Mouse (Mus musculus) heart, embryonic 14.5 days (tissue): Measurements from ENCODE around the gene Olfr66. TPM values are rescaled to one million over a fixed set of nuclear protein-coding genes. Genes with fewer than 3 reads are reported as not detected.

ENCODE experiments used
- ATAC-seq: fragments of 200-750 bp; cut with Nextera tagmentation; 2 replicates; pipeline ENCODE4 v1.8.0; 2017; ENCODE audit warnings: low read depth, moderate TSS enrichment; ENCODE audit not compliant: insufficient number of reproducible peaks, insufficient read depth, low FRiP score
- H3K27ac ChIP-seq, 2 experiments: fragments of 200-500 bp in 1 of 2; fragments of 300-500 bp in 1 of 2; sonication (generic) in 1 of 2; replicated peaks in 1 of 2; 2 replicates each; pipeline ENCODE4 v1.5.1; 2012 to 2014; ENCODE audit warnings: low read depth in 2 of 2, low read length in 2 of 2, control low read depth in 1 of 2, mild to moderate bottlenecking in 1 of 2, mixed read lengths in 1 of 2; ENCODE audit not compliant: control insufficient read depth in 1 of 2, insufficient read depth in 1 of 2
- H3K27me3 ChIP-seq: fragments of 300-500 bp; sonication (generic); 2 replicates; pipeline ENCODE4 v1.6.1; 2014; ENCODE audit warnings: mild to moderate bottlenecking, low read length, control low read depth; ENCODE audit not compliant: control insufficient read depth, insufficient read depth
- H3K36me3 ChIP-seq: fragments of 300-500 bp; sonication (generic); 2 replicates; pipeline ENCODE4 v1.6.1; 2014; ENCODE audit warnings: mild to moderate bottlenecking, control low read depth, low read length, mixed read lengths; ENCODE audit not compliant: control insufficient read depth, insufficient read depth
- H3K4me1 ChIP-seq, 2 experiments: fragments of 200-500 bp in 1 of 2; fragments of 300-500 bp in 1 of 2; sonication (generic) in 1 of 2; 2 replicates each; pipeline ENCODE4 v1.6.1; 2012 to 2014; ENCODE audit warnings: low read length in 2 of 2, control low read depth in 1 of 2, mixed read lengths in 1 of 2; ENCODE audit not compliant: control insufficient read depth in 2 of 2, insufficient read depth in 2 of 2
- H3K4me2 ChIP-seq: fragments of 300-500 bp; sonication (generic); 2 replicates; pipeline ENCODE4 v1.6.1; 2014; ENCODE audit warnings: mild to moderate bottlenecking, low read length
- H3K4me3 ChIP-seq, 2 experiments: fragments of 200-500 bp in 1 of 2; fragments of 300-500 bp in 1 of 2; sonication (generic) in 1 of 2; 2 replicates each; pipeline ENCODE4 v1.5.1; 2012 to 2014; ENCODE audit warnings: low read length in 2 of 2, mild to moderate bottlenecking in 2 of 2, control low read depth in 1 of 2, low read depth in 1 of 2, moderate library complexity in 1 of 2; ENCODE audit not compliant: control insufficient read depth in 1 of 2, insufficient read depth in 1 of 2
- H3K9ac ChIP-seq: fragments of 300-500 bp; sonication (generic); 2 replicates; pipeline ENCODE4 v1.6.1; 2014; ENCODE audit warnings: mild to moderate bottlenecking, low read length
- H3K9me3 ChIP-seq: fragments of 300-500 bp; sonication (generic); 2 replicates; pipeline ENCODE4 v1.6.1; 2016; ENCODE audit warnings: low read length, control low read depth; ENCODE audit not compliant: control insufficient read depth
- WGBS: fragments of 180-500 bp; shearing (Covaris S2); extraction: QIAGEN DNeasy Blood & Tissue Kit; methylation state at CpG from one replicate; pipeline ENCODE4 v1.1.7; 2014; 5-methylcytosine and 5-hydroxymethylcytosine counted together
- polyA plus RNA-seq: library from polyadenylated mRNA; unstranded; fragments of >200 nt; fragmentation: Nextera tagmentation; extraction: Ambion mirVana; gene quantifications from 2 replicates; pipeline ENCODE4 v1.2.1, GENCODE M21; 2014

Olfr66 gene
- polyA plus RNA-seq, 1 experiment from 2014 or later = not detected

GRCm38 (mm10) chr7:103877093-103877492 is 9.0 kb downstream of the Olfr66 start:
- no peak overlapping the region for H3K4me3 ChIP-seq
- no peaks in the 10 kb centered on the region for H3K4me1 ChIP-seq
- H3K27ac ChIP-seq = no peak overlapping the region
- H3K9ac ChIP-seq = no peak overlapping the region
- H3K36me3 ChIP-seq = no peaks in the 10 kb centered on the region
- H3K27me3 ChIP-seq = no peaks in the 10 kb centered on the region
- 53% methylated on average over 2 of the region's 2 CpGs for WGBS
- ATAC-seq = no peak
- no peaks in the 10 kb centered on the region for H3K9me3 ChIP-seq
- H3K4me2 ChIP-seq = no peak overlapping the region

GRCm38 (mm10) chr7:103874451-103874850 is 11.6 kb downstream of the Olfr66 start:
- no peak for ATAC-seq
- H3K4me3 ChIP-seq = no peak overlapping the region

GRCm38 (mm10) chr7:103873064-103873463 is 13.0 kb downstream of the Olfr66 start:
- Histone ChIP-seq H3K27me3 (no peaks in the 10 kb centered on the region), H3K4me1 (no peaks in the 10 kb centered on the region), H3K27ac (no peak overlapping the region), H3K4me2 (no peak overlapping the region), H3K9ac (no peak overlapping the region), H3K36me3 (no peaks in the 10 kb centered on the region), H3K4me3 (no peak overlapping the region), H3K9me3 (no peaks in the 10 kb centered on the region)
- ATAC-seq = no peak
- 6% methylated on average over 1 of the region's 1 CpGs for WGBS

More at GRCm38 (mm10) chr7:103874451-103874850, 11.6 kb downstream of the Olfr66 start:
- Histone ChIP-seq H3K9ac (no peak overlapping the region), H3K36me3 (no peaks in the 10 kb centered on the region), H3K9me3 (no peaks in the 10 kb centered on the region), H3K4me2 (no peak overlapping the region), H3K4me1 (no peaks in the 10 kb centered on the region), H3K27me3 (no peaks in the 10 kb centered on the region), H3K27ac (no peak overlapping the region)
- WGBS = 42% methylated on average over 5 of the region's 5 CpGs

- H3K27ac ChIP-seq = no peak overlapping the region; a peak in 1 of 4 replicates
- H3K9ac ChIP-seq = no peak overlapping the region
- H3K4me3 ChIP-seq = no peak overlapping the region
- no peaks in the 10 kb centered on the region for H3K36me3 ChIP-seq
- H3K4me2 ChIP-seq = no peak overlapping the region
- no peak for ATAC-seq
- no peaks in the 10 kb centered on the region for H3K27me3 ChIP-seq
- no peaks in the 10 kb centered on the region for H3K4me1 ChIP-seq
- no peaks in the 10 kb centered on the region for H3K9me3 ChIP-seq
Observed at GRCm38 (mm10) chr7:103870667-103871066, 15.4 kb downstream of the Olfr66 start.

GRCm38 (mm10) chr7:103865716-103866115 is 20.3 kb downstream of the Olfr66 start:
- Histone ChIP-seq H3K4me3 (no peak overlapping the region), H3K36me3 (no peaks in the 10 kb centered on the region), H3K4me1 (no peaks in the 10 kb centered on the region), H3K9me3 (no peaks in the 10 kb centered on the region), H3K9ac (no peak overlapping the region), H3K27ac (no peak overlapping the region), H3K4me2 (no peak overlapping the region), H3K27me3 (no peaks in the 10 kb centered on the region)
- no peak for ATAC-seq

GRCm38 (mm10) chr7:103861531-103861930 is 24.5 kb downstream of the Olfr66 start:
- no peak overlapping the region for H3K27ac ChIP-seq

GRCm38 (mm10) chr7:103860855-103861254 is 25.2 kb downstream of the Olfr66 start:
- 59% methylated on average over 1 of the region's 1 CpGs for WGBS
- Histone ChIP-seq H3K27me3 (no peaks in the 10 kb centered on the region), H3K4me3 (no peak overlapping the region), H3K9me3 (no peaks in the 10 kb centered on the region), H3K9ac (no peak overlapping the region), H3K27ac (no peak overlapping the region), H3K4me2 (no peak overlapping the region), H3K36me3 (no peaks in the 10 kb centered on the region), H3K4me1 (no peaks in the 10 kb centered on the region)
- ATAC-seq = peak; percentile 73

More at GRCm38 (mm10) chr7:103861531-103861930, 24.5 kb downstream of the Olfr66 start:
- 82% methylated on average over 3 of the region's 3 CpGs for WGBS
- no peaks in the 10 kb centered on the region for H3K9me3 ChIP-seq
- H3K4me2 ChIP-seq = no peak overlapping the region
- no peaks in the 10 kb centered on the region for H3K27me3 ChIP-seq
- no peaks in the 10 kb centered on the region for H3K4me1 ChIP-seq
- no peaks in the 10 kb centered on the region for H3K36me3 ChIP-seq
- no peak overlapping the region for H3K9ac ChIP-seq
- ATAC-seq = no peak
- no peak overlapping the region for H3K4me3 ChIP-seq

GRCm38 (mm10) chr7:103859076-103859475 is 27.0 kb downstream of the Olfr66 start:
- no peak overlapping the region for H3K9ac ChIP-seq
- H3K9me3 ChIP-seq = no peaks in the 10 kb centered on the region
- no peak overlapping the region for H3K4me3 ChIP-seq
- no peak overlapping the region for H3K27ac ChIP-seq
- H3K27me3 ChIP-seq = no peaks in the 10 kb centered on the region
- WGBS = 12% methylated on average over 2 of the region's 2 CpGs
- no peaks in the 10 kb centered on the region for H3K36me3 ChIP-seq
- no peak for ATAC-seq
- no peaks in the 10 kb centered on the region for H3K4me1 ChIP-seq
- no peak overlapping the region for H3K4me2 ChIP-seq
